Mouse (Mus musculus) embryo, embryonic 10.5 days (tissue): ENCODE measurements at regions not wholly inside any gene's neighbourhood (a gene's known extent, or its start where the extent isn't known, plus 50 kb on each side); places are given as distances from the start of the nearest gene placed in this dataset.
"Not testable (repeated sequence)": the region's sequence is repeated elsewhere in the genome, so short reads cannot be mapped to it uniquely, and the experiment has no call there.

Experiments
- DNase-seq: peaks from one replicate; pipeline ENCODE4 v3.0.0-alpha.2; 2015; ENCODE audit warnings: low spot score

DNA sequence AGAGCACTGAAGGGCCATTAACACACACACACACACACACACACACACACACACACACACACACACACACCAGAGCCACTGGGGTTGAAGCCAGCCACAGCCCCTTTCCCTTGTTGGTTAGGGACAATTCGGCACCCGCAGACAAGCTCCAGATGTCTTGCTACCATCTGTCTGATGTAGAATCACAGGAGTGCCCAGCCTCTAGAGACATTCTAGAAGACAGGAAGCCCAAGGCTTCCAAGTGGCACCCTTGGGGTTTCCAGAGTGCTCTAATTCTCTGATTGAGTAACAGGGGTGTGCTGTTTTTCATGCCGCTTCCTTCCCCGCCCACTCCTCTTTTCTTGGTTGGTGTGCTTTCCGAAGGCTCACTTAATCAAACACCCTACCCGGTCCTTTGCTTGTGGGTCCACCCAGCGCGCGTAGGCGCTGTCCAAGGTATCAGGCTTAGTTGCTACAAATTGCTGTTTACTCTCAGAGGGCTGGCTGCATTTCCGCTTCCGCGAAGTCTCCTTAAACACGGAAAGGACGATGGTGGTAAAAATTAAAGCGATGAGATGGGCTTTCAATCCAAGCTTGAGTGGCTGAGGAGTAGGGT, 59.5 kb upstream of the Zbtb18 start:
- DNase-seq = peak; percentile 78

GRCm38 (mm10) chr1:177382147-177382546, 60.0 kb upstream of the Zbtb18 start:
- DNase-seq = no peak

GRCm38 (mm10) chr1:177378112-177378511, 64.0 kb upstream of the Zbtb18 start:
- DNase-seq = no peak

DNA sequence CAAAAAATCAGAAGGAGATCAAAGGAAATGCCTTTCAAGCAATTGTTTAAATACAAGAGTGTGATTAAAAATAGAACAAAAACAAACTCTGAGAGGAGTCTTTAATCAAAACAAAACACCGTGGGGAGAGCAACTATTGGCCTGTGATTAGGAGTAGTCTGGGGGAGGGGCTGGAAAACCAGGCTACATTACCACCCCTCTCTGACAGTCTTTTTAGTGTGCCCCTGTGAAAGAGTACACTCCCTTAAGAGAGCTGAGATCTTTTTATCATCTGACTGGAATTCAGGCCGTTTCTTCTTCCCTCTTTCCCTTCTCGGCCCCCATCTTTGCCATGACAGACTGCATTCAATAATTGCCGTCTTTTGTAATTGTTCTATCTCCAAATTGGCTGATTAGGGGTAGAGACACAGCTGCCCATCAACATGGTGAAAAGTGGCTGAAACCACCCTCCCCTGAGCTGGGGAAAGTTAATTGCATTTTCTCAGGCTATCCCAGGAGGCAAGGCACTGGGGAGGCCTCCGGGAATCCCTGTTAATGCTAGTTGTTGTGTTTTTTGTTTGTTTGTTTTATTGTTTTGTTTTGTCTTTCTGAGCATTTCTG, 68.8 kb upstream of the Zbtb18 start:
- DNase-seq = peak; percentile 24

GRCm38 (mm10) chr1:177372066-177372465, 70.1 kb upstream of the Zbtb18 start:
- no peak for DNase-seq

DNA sequence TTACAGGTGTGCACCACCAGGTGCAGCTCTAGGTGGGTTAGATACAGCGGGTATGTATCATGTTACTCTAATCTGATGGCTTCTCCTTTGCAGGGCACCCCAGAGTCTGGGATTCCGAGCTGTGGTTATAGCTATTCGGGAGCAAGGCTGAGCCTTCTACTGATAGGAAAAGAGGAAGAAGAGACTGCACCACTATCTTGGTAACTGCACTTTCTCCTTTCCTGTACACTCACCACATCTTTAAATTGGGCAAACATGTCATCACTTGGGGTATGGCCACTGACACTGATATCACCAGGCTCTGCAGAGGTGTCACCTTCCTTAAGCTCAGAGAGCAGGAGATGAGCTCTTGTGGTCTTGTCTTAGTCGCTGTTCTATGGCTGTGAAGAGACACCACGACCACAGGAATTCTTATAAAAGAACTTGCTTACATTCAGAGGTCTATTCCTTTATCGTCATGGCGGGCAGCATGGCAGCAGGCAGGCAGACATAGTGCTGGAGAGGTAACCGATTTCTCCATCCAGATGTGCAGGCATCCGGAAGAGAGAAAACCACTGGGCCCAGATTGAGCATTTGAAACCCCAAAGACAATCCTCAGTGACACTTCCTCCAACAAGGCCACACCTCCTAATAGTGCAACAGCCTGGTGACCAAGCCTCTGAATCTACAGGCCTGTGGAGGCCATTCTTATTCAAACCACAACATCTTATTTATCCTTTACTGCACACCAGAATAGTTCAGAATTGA, 74.1 kb upstream of the Zbtb18 start:
- DNase-seq = no peak

DNA sequence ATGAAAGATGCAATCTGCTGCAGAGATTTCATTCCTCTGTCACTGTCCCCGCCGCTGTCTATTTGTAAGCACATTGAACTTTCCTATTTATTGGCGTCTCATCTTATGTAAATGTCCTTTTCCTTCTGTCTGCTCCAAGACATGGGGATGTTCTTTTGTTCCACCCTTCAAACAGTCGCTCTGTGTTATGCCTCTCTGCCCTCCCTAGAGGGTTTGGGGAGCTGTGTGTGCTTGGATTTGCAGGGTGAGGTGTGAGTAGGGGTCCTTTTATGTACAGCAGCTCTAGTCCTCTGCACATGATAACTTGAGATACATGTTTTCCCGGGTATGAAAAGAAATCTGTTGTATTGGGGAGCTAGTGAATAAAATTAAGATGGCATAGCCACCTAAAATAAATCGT, 75.2 kb upstream of the Zbtb18 start:
- no peak for DNase-seq

DNA sequence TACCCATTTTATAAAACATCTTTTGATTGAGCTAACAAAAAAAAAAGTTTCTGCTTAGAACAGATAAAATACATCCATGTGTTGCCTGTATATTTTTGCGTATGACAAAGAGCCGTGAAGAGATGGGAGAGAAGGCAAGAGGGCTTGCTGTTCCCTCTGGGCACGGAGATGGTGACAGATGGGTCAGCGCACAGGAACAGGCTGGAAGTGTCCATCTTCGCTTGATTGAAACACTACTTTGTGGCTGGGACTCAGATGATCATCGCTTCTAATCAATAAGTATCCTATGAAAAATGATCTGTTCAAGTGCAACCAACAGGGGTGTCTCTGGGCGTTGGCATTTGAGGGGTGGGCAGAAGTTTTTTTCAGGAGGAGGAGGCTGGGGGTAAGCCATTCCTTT, 75.7 kb upstream of the Zbtb18 start:
- no peak for DNase-seq

GRCm38 (mm10) chr1:177364355-177364754, 77.8 kb upstream of the Zbtb18 start:
- no peak for DNase-seq

GRCm38 (mm10) chr1:177362398-177362797, 79.8 kb upstream of the Zbtb18 start:
- DNase-seq = no peak

- DNase-seq = no peak
Measured at GRCm38 (mm10) chr1:177348400-177349092, 90.5 kb upstream of the Akt3 start.

- no peak for DNase-seq
Measured at GRCm38 (mm10) chr1:177347208-177347607, 89.2 kb upstream of the Akt3 start.

DNA sequence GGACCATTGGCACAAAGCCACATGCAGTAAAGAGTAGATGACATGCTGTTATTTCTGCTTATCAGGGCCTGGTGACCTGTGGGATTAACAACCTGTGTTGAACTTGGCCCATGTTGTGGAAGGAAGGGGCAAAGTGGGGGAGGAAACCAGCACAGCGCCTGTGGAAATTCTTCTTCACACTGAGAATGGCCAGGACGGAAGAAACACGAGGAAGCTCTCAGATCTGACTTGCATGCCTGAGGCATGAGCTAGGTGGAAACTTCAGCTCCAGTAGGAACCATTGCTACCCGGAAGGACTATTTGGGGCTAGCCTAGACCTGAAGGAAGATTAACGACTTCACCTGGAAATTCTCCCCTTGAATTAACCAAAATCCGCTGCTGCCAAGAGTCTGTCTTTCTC, 88.5 kb upstream of the Akt3 start:
- DNase-seq = no peak

- no peak for DNase-seq
Measured at GRCm38 (mm10) chr1:177345540-177345939, 87.5 kb upstream of the Akt3 start.

DNA sequence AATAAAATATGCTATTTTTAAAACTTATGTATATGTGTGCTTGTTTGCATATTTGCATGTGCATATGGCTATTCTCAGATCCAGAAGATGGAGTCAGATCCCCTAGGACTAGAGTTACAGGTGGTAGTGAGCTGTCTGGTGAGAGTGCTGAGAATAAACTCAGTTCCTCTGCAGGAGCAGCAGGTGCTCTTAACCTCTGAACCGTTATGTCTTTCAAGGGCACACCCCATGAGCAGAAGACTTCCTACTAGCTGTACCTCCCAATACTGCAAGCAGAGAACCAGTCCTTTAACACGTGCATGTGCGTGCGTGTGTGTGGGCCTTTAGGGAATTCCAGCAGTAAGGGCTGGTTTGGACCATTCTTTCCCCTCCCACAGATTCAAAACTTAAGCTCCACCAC, 85.9 kb upstream of the Akt3 start:
- DNase-seq = no peak

GRCm38 (mm10) chr1:177343121-177343520, 85.1 kb upstream of the Akt3 start:
- DNase-seq = no peak

- DNase-seq = no peak
Measured at GRCm38 (mm10) chr1:177340232-177340631, 82.2 kb upstream of the Akt3 start.

DNA sequence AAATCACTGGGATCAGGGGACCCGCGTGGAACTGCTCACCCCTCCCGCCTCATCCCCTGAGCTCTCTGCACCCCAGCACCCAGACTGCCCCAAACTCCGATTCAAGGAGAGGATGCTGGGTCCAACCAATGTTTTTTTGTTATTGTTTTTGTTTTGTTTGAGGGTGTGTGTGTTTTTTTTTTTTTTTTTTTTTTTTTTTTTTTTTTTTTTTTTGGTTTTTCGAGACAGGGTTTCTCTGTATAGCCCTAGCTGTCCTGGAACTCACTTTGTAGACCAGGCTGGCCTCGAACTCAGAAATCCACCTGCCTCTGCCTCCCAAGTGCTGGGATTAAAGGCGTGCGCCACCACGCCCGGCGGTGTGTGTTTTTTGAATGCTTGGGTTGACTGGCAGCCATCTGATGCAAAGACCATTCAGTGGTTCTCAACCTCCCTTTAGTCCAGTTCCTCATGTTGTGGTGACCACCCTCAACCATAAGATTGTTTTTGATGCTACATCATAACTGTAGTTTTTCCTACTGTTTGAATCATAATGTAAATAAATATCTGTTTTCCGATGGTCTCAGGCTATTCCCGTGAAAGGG, 81.3 kb upstream of the Akt3 start:
- not testable (repeated sequence) for DNase-seq

DNA sequence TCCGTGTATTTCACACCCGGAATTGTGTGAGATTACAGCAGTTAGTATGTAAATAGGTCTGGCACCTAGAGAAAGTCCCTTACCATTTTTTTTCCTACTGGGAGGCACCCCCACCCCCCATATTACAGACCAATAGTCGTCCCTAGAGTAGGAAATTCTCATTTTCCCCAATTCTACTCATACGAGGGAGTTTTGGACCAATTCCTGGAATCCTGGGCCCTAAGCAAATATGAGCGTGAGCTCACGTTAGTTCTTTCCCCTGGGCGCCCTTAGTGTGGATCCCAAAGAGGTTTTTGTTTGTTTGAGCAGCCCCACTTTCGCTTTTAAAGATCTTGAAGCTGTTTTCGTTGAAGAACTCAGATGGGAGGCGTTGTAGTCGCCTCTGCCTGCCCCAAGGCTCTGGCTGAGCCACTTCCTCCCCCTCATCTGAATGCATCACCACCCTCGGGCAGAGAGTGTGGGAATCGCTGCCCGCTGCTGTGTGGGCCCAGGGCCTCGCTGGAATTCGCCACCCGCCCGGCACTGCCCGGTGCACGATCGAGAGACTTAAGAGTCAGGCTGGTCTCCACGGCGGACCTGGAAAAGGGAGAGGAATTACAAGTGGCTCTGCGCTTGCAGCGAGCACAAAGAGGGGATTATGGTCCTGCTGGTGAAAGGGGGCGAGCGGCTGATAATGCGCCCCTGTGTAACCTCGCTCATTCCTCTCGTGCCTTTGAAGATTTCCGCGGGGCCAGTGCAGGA, 80.6 kb upstream of the Akt3 start:
- peak; percentile 75 for DNase-seq

- DNase-seq = no peak
Measured at GRCm38 (mm10) chr1:177337756-177338155, 79.8 kb upstream of the Akt3 start.

DNA sequence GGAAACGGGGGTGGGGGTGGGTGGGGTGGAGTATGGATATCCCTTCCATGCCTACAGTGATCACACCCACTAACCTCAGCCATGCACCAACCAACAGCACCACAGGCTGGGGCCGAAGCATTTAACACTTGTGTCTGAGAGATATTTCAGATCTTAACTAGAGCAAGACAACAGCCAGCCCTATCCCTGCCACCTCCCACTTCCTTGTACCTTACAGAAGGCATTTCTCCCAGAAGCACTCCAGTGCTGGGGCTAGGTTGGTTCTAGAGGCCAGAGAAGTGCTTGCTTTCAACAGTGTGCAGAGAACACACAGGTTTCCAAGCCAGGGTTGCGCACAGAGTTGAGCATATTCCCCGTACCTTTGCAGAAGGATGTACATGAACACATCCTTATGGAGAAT, 79.1 kb upstream of the Akt3 start:
- no peak for DNase-seq

DNA sequence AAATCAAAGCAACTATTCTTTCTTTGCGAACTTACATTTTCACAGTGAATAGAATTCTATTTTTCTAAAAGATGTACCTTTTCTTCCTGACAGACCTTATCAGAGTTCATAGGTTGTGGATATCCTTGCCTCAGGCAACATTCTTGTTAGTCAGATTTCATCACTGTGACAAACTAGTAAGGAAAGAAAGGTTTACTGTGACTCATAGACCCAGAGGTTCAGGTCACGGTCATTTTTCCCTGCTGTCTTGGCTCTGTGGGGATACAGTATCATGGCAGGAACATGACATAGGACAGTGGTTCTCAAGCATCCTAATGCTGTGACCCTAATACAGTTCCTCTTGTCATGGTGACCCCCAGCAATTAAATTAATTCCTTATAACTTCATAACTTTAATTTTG, 78.4 kb upstream of the Akt3 start:
- DNase-seq = no peak
